Mouse (Mus musculus): ENCODE results near the gene Rimklb. TPM values are rescaled to one million over a fixed set of nuclear protein-coding genes. Genes with fewer than 3 reads are reported as not detected.

Rimklb gene
- polyA plus RNA-seq, 1 experiment from 2014 or later, result 49.7 TPM

DNA sequence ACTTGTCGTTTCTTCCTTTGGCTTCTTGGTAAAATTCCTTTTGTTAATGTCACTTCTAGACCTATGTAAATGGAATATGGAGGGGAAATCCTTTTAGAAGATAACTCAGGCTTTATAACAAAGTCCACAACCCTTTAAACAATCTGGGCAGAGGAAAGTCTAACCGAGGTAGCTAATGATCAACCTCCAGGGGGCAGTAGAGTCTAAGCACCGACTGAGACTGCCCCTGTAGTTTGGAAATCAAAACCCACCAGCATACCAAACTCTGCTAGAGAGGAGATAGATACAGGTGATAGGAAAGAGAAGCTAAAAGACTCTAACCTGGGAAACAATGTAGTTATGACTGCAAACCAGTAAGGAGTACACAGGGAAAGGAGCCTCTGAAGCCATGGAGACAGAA is 96.3 kb downstream of the Rimklb start:
- no peak overlapping the region for H3K9ac ChIP-seq
- no peaks in the 10 kb centered on the region for H3K36me3 ChIP-seq
- H3K27ac ChIP-seq, result no peak overlapping the region
- H3K9me3 ChIP-seq, result no peaks in the 10 kb centered on the region
- no peak for ATAC-seq (ENCODE audit: insufficient number of reproducible peaks, insufficient read depth, low FRiP score, low TSS enrichment)
- no peaks in the 10 kb centered on the region for H3K27me3 ChIP-seq
- no peak overlapping the region for H3K4me2 ChIP-seq (replicated peaks)
- no peaks in the 10 kb centered on the region for H3K4me1 ChIP-seq
- H3K4me3 ChIP-seq, result no peak overlapping the region
- WGBS, result 13% methylated on average over 3 of the region's 3 CpGs

DNA sequence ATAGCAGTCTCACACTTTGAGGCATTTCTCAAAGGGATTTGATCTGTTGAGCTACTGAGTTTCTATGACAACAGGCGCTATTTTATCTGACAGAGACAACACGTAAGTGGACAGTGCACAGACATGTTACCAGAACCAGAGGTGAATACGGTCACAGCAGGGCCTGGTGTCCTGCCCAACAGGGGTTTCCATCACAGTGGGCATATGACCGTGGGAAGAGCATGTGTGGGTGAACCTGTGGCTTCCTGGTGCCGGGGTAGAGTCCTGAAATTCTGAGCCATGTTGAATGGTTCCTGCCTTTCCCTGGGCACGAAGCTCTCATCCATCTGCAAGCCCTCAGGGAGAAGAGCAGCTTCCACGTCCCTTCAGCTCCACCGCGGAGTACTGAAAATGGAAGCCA is 98.3 kb downstream of the Rimklb start:
- Histone ChIP-seq H3K4me1 (no peaks in the 10 kb centered on the region), H3K27me3 (no peaks in the 10 kb centered on the region), H3K9ac (no peak overlapping the region), H3K4me3 (no peak overlapping the region), H3K36me3 (no peaks in the 10 kb centered on the region), H3K4me2 (replicated peaks) (no peak overlapping the region), H3K9me3 (0 out of 2 replicates have a peak, but pooled peaks cover 4% of the 10 kb centered on the region), H3K27ac (no peak overlapping the region)
- 68% methylated on average over 9 of the region's 9 CpGs for WGBS
- no peak for ATAC-seq (ENCODE audit: insufficient number of reproducible peaks, insufficient read depth, low FRiP score, low TSS enrichment)

Other genes with a start within 250 kb of the Rimklb start
- gene Klrg1, start 215.9 kb downstream of the Rimklb start, polyA plus RNA-seq (2016; fragmentation: Nextera tagmentation; extraction: Ambion mirVana), result 0.15 TPM in 2 replicates
- gene M6pr, start 190.0 kb downstream of the Rimklb start, polyA plus RNA-seq (2016; fragmentation: Nextera tagmentation; extraction: Ambion mirVana), result 72.6 and 75.1 TPM in 2 replicates
- gene Phc1, start 158.2 kb downstream of the Rimklb start, polyA plus RNA-seq (2016; fragmentation: Nextera tagmentation; extraction: Ambion mirVana), result 29.4 and 30.0 TPM in 2 replicates
- gene Mfap5, start 7.1 kb upstream of the Rimklb start, polyA plus RNA-seq (2016; fragmentation: Nextera tagmentation; extraction: Ambion mirVana), result 3.0 and 3.1 TPM in 2 replicates
- not detected in 2 replicates for gene Aicda, start 55.0 kb upstream of the Rimklb start, polyA plus RNA-seq (2016; fragmentation: Nextera tagmentation; extraction: Ambion mirVana)
- gene Apobec1, start 103.7 kb upstream of the Rimklb start, polyA plus RNA-seq (2016; fragmentation: Nextera tagmentation; extraction: Ambion mirVana), result 1.7 and 2.0 TPM in 2 replicates
- 0.14 TPM in 1 of 2 replicates, not detected in the other for gene Gdf3, start 111.3 kb upstream of the Rimklb start, polyA plus RNA-seq (2016; fragmentation: Nextera tagmentation; extraction: Ambion mirVana)
- gene Dppa3, start 127.6 kb upstream of the Rimklb start, polyA plus RNA-seq (2016; fragmentation: Nextera tagmentation; extraction: Ambion mirVana), result 0.34 TPM in 1 of 2 replicates, not detected in the other
- 0.33 and 0.59 TPM in 2 replicates for gene Nanog, start 208.7 kb upstream of the Rimklb start, polyA plus RNA-seq (2016; fragmentation: Nextera tagmentation; extraction: Ambion mirVana)